Mouse (Mus musculus): ENCODE results near the gene Slc12a3. TPM values are rescaled to one million over a fixed set of nuclear protein-coding genes. Genes with fewer than 3 reads are reported as not detected.
A peak's percentile ranks its signal among the peaks of the same experiment; 100 is the strongest.
"Not testable (repeated sequence)": the region's sequence is repeated elsewhere in the genome, so short reads cannot be mapped to it uniquely, and the experiment has no call there.

The Slc12a3 gene
- polyA plus RNA-seq, 1 experiment: 600 TPM

DNA sequence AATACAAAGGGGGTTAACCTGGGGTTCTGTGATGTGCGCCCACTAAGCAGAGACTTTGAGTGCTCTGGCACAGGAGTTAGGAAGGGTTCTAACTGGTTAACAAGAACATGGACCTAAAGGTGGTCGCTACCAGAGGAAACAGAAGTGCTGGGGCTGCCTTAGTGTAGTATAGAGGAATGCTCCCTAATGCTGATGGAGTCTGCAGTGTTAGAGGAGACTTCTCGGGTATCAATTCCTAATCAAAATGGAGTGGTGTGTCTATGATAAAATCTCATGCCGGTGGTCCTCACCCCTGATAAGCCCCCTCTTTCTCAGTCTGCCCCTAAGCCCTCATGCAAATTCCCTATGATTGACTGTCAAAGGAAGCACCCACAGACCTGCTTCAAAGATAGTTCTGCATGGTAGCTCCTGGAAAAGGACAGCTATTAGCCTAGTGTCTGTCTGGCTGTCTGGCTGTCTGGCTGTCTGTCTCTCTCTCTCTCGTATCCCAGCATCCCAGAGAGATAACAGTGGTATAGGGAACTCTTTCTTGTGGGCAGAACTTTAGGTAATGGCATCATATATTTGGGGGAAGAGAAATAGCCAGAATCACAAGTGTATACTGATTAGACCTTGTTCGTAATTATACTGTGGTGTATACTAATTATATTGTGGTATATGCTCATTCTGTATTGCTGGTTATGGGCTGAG lies 67.0 kb downstream of the Slc12a3 start:
- Histone ChIP-seq H3K4me3 (ENCODE audit: insufficient read depth, low read depth, low read length) (no peak overlapping the region), H3K4me1 (ENCODE audit: control insufficient read depth, insufficient read depth, low read length) (peaks cover 3% of the 10 kb centered on the region; the same call in 1 of the 2 replicates), H3K27ac (ENCODE audit: insufficient read depth, low read depth, low read length) (no peak overlapping the region), H3K36me3 (ENCODE audit: control insufficient read depth, insufficient read depth, low read length) (peaks cover 32% of the 10 kb centered on the region), H3K27me3 (replicated peaks; ENCODE audit: control insufficient read depth, insufficient read depth, low read length) (no peaks in the 10 kb centered on the region)
- DNase-seq: no peak
- WGBS: 87% methylated on average over 6 of the region's 6 CpGs
- no peak for TF ChIP-seq POLR2A (IDR thresholded peaks at IDR 0.05; ENCODE audit: low read depth, low read length)
- no peak for TF ChIP-seq CTCF (conservative IDR thresholded peaks at IDR 0.05; ENCODE audit: insufficient read depth, insufficient read length, low read depth, low read length)

DNA sequence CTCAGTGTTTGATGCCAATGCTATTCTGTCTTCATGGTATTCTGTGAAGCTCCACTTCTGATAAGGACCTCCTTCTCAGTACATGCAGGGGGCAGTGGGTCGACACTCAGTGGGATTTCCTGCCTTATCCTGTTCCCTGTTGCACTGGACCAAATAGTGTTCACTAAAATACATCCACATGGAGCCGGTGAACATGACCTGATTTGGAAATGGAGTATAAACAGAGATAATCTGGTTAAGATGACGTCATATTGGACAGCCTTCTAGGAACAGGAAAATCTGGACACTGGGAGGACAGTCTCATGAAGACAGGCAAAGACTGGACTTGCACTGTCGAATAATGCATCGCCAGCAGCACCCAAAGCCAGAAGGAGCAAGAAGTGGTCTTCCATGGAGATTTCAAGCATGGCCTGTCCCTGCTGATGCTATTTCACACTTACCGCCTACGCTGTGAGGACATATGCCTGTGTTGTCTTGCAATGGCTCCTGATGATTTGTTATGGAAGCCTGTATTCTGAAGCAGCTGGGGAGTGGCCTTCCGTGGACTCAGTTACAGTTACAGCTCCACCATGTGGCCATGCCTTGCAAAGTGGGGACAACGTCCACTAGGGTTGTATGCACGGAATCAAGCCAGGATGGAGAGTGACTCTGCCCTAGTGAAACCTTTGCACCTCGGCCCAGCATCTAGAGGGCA lies 68.1 kb downstream of the Slc12a3 start:
- no peak overlapping the region for H3K27ac ChIP-seq (ENCODE audit: insufficient read depth, low read depth, low read length)

DNA sequence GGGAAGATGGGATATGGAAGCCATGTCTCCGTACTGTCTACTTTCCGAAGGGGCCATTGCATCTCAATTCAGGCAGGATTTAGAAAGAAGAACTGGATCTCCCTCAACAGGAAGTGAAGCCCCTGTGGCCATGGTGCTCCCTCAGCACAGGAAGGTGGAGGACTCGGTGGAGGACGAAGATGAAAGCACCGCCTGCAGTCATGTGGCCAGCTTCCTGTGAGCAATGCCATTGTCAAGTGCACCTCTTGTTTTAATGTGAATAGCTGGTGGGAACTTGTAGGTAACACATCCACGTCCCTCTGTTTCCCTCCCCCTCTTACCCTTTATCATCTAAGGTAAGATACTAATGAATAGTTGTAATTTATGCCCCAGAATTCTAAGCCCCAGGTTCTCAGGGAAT lies 69.6 kb downstream of the Slc12a3 start:
- Histone ChIP-seq H3K27me3 (replicated peaks; ENCODE audit: control insufficient read depth, insufficient read depth, low read length) (no peaks in the 10 kb centered on the region), H3K36me3 (ENCODE audit: control insufficient read depth, insufficient read depth, low read length) (peaks cover 12% of the 10 kb centered on the region), H3K27ac (ENCODE audit: insufficient read depth, low read depth, low read length) (no peak overlapping the region), H3K4me3 (ENCODE audit: insufficient read depth, low read depth, low read length) (no peak overlapping the region), H3K4me1 (ENCODE audit: control insufficient read depth, insufficient read depth, low read length) (peaks cover 3% of the 10 kb centered on the region; the same call in 1 of the 2 replicates)
- 59% methylated on average over 6 of the region's 6 CpGs for WGBS
- TF ChIP-seq POLR2A (IDR thresholded peaks at IDR 0.05; ENCODE audit: low read depth, low read length): no peak
- TF ChIP-seq CTCF (conservative IDR thresholded peaks at IDR 0.05; ENCODE audit: insufficient read depth, insufficient read length, low read depth, low read length): no peak
- DNase-seq: no peak

More for the DNA sequence above, 68.1 kb downstream of the Slc12a3 start:
- Histone ChIP-seq H3K36me3 (ENCODE audit: control insufficient read depth, insufficient read depth, low read length) (peaks cover 22% of the 10 kb centered on the region), H3K4me3 (ENCODE audit: insufficient read depth, low read depth, low read length) (no peak overlapping the region), H3K27me3 (replicated peaks; ENCODE audit: control insufficient read depth, insufficient read depth, low read length) (no peaks in the 10 kb centered on the region), H3K4me1 (ENCODE audit: control insufficient read depth, insufficient read depth, low read length) (peaks cover 3% of the 10 kb centered on the region; the same call in 1 of the 2 replicates)
- TF ChIP-seq CTCF (conservative IDR thresholded peaks at IDR 0.05; ENCODE audit: insufficient read depth, insufficient read length, low read depth, low read length) (peak; percentile 93), POLR2A (IDR thresholded peaks at IDR 0.05; ENCODE audit: low read depth, low read length) (no peak)
- peak; percentile 74 for DNase-seq
- WGBS: 50% methylated on average over 11 of the region's 11 CpGs

DNA sequence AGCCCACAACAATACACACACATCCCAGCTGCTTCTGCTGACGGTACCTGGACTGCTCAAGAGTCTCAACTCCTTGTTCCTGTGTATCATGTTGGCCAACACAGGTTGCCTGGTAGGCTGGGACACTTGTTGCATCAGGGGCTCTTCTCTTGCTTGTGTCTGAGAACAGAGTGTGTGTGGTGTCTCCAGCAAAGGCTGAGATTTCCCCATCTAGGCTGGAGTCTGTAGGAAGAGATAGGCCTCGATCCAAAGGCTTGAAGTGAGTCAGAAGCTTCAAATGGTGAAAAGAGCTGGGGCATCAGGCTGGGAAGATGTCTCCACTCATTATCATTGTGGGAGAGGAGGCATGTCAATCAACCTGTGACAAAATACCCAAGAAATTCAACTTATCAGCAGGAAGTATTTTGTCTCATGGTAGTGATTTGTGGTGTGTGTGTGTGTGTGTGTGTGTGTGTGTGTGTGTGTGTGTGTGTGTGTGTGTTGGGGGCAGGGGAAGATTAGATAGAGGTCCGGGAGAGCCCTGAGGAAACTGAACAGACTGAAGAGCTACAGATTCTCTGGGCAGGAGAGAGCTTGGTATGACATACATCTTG lies 70.5 kb downstream of the Slc12a3 start:
- H3K4me1 ChIP-seq (ENCODE audit: control insufficient read depth, insufficient read depth, low read length): peaks cover 3% of the 10 kb centered on the region; the same call in 1 of the 2 replicates
- no peak overlapping the region for H3K27ac ChIP-seq (ENCODE audit: insufficient read depth, low read depth, low read length)
- DNase-seq: no peak
- peaks cover 8% of the 10 kb centered on the region for H3K36me3 ChIP-seq (ENCODE audit: control insufficient read depth, insufficient read depth, low read length)
- WGBS: 82% methylated on average over 3 of the region's 3 CpGs
- H3K4me3 ChIP-seq (ENCODE audit: insufficient read depth, low read depth, low read length): no peak overlapping the region
- H3K27me3 ChIP-seq (replicated peaks; ENCODE audit: control insufficient read depth, insufficient read depth, low read length): no peaks in the 10 kb centered on the region
- TF ChIP-seq CTCF (conservative IDR thresholded peaks at IDR 0.05; ENCODE audit: insufficient read depth, insufficient read length, low read depth, low read length): no peak
- TF ChIP-seq POLR2A (IDR thresholded peaks at IDR 0.05; ENCODE audit: low read depth, low read length): no peak

DNA sequence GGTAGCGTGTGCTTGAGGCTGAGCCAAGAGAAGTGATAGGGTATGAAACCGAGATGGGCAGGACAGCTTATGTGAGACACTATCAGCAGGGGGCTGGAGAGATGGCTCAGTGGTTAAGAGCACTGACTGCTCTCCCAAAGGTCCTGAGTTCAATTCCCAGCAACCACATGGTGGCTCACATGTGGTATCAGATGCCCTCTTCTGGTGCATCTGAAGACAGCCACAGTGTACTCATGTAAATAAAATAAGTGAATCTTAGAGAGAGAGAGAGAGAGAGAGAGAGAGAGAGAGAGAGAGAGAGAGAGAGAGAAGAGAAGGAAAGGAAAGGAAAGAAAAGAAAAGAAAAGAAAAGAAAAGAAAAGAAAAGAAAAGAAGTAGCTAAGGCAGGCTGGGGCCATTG lies 71.0 kb downstream of the Slc12a3 start:
- 0 out of 2 replicates have a peak, but pooled peaks have one; percentile 14 for TF ChIP-seq CTCF (conservative IDR thresholded peaks at IDR 0.05; ENCODE audit: insufficient read depth, insufficient read length, low read depth, low read length)
- H3K27ac ChIP-seq (ENCODE audit: insufficient read depth, low read depth, low read length); H3K4me1 ChIP-seq (ENCODE audit: control insufficient read depth, insufficient read depth, low read length); H3K36me3 ChIP-seq (ENCODE audit: control insufficient read depth, insufficient read depth, low read length); DNase-seq; H3K27me3 ChIP-seq (replicated peaks; ENCODE audit: control insufficient read depth, insufficient read depth, low read length); H3K4me3 ChIP-seq (ENCODE audit: insufficient read depth, low read depth, low read length): not testable (repeated sequence)
- 85% methylated on average over 2 of the region's 2 CpGs for WGBS

DNA sequence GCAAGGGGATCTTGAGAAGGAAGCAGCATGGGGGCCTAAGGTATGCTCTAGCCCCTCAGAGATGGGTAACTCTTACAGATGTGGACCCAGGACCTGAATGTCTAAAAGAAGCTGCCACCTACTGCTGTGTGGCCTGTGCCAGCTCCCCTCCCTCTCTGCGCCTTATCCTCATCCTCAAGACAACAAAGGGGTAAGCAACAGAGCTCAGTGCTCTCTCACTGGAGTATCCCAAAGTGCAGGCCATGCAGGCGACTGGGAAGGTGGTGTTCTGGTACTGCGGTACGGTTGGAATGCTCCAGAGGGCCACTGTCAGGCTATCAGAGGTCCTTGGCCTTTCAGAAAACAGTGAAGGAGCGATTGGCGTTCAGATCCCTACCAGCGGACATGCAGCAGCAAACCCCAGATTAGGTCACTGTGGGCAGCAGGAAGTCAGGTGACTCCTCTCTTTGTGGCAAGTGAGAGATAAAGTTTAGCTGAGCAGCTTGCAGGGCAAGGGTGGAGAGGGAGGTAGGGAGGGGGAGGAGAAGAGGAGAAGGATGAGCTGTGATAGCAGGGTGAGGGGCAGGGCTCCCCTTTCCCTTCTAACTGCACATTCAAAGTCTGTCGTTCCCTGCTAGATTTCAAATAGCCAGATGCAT lies 79.6 kb downstream of the Slc12a3 start:
- Histone ChIP-seq H3K4me1 (ENCODE audit: control insufficient read depth, insufficient read depth, low read length) (no peaks in the 10 kb centered on the region), H3K27me3 (replicated peaks; ENCODE audit: control insufficient read depth, insufficient read depth, low read length) (no peaks in the 10 kb centered on the region), H3K27ac (ENCODE audit: insufficient read depth, low read depth, low read length) (no peak overlapping the region), H3K36me3 (ENCODE audit: control insufficient read depth, insufficient read depth, low read length) (no peaks in the 10 kb centered on the region), H3K4me3 (ENCODE audit: insufficient read depth, low read depth, low read length) (no peak overlapping the region)
- DNase-seq: no peak
- WGBS: 67% methylated on average over 8 of the region's 8 CpGs
- TF ChIP-seq CTCF (conservative IDR thresholded peaks at IDR 0.05; ENCODE audit: insufficient read depth, insufficient read length, low read depth, low read length) (no peak), POLR2A (IDR thresholded peaks at IDR 0.05; ENCODE audit: low read depth, low read length) (no peak)

All from kidney, adult 2 months (tissue).